Mouse (Mus musculus): ENCODE data around the gene Wfdc2. TPM values are rescaled to one million over a fixed set of nuclear protein-coding genes. Genes with fewer than 3 reads are reported as not detected.
"Not testable (repeated sequence)": the region's sequence is repeated elsewhere in the genome, so short reads cannot be mapped to it uniquely, and the experiment has no call there.

Wfdc2 gene
- polyA plus RNA-seq, 1 experiment from 2014 or later: 0.76 TPM

DNA sequence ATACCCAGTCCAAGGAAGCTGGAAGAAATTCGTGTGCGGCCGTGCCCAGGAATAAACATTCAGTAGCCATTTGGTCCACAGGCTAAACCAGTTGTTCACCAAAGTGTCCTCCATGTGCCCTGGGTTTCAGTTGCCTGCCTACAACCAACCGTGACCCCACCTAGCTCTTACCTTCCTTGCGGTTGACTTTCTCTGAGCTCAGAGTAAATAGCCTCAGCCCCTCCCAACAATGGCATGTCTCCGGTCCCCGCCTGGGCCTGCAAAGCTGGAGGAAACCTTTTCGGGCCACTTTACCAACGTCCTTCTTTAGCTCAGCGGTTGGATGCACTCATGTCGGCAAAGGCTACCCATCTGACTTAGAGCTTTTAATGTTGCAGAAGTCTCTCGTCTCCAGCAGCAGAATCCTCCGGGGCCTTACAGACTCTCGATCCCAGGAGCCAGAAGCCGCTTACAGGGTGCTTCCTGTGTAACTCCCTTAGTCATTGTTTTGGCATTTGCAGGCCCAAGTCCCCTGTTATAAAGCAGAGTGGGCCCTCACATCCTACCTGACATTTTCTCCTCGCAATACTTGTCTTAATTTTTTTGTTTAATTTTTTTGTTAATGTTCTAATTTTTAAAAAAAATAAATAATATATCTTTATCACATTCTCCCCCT lies 3.1 kb upstream of the Wfdc2 start:
- WGBS: 57% methylated on average over 16 of the region's 16 CpGs
- H3K9ac ChIP-seq (replicated peaks; ENCODE audit: low read depth, low read length): no peak overlapping the region
- H3K27ac ChIP-seq (ENCODE audit: low read depth, low read length): no peak overlapping the region
- H3K4me1 ChIP-seq (ENCODE audit: control insufficient read depth, insufficient read depth, low read length): 0 out of 2 replicates have a peak, but pooled peaks cover 6% of the 10 kb centered on the region
- ATAC-seq (ENCODE audit: low read depth): no peak
- no peak overlapping the region for H3K4me3 ChIP-seq (ENCODE audit: low read depth, low read length)
- H3K4me2 ChIP-seq (ENCODE audit: low read depth, low read length): no peak overlapping the region
- H3K9me3 ChIP-seq (ENCODE audit: control insufficient read depth, low read length): no peaks in the 10 kb centered on the region
- H3K36me3 ChIP-seq (ENCODE audit: control insufficient read depth, insufficient read depth, low read length): no peaks in the 10 kb centered on the region
- H3K27me3 ChIP-seq (ENCODE audit: control insufficient read depth, insufficient read depth, low read length): peaks cover 9% of the 10 kb centered on the region; the same call in 1 of the 2 replicates

DNA sequence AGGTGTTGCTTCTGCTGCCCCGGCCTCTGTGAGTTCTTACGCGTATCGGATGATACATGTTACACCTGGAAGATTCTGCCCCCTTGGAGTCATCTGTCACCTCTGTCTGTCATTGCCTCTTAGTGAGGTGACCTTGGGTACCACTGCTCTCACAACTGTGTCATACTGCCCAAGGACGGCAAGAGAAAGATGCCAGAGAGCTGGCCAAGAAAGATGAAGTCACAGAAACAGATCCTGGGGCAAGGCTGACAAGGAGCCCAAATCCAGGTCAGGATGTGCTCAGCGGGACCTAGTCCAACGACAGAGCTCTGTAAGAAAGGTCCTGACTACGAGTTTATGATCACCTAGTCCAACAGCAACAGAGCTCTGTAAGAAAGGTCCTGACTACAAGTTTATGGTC lies 2.1 kb upstream of the Wfdc2 start:
- Histone ChIP-seq H3K27me3 (ENCODE audit: control insufficient read depth, insufficient read depth, low read length) (peaks cover 9% of the 10 kb centered on the region; the same call in 1 of the 2 replicates), H3K4me2 (ENCODE audit: low read depth, low read length) (no peak overlapping the region), H3K4me3 (ENCODE audit: low read depth, low read length) (no peak overlapping the region), H3K9ac (replicated peaks; ENCODE audit: low read depth, low read length) (no peak overlapping the region), H3K36me3 (ENCODE audit: control insufficient read depth, insufficient read depth, low read length) (no peaks in the 10 kb centered on the region), H3K27ac (ENCODE audit: low read depth, low read length) (no peak overlapping the region), H3K9me3 (ENCODE audit: control insufficient read depth, low read length) (no peaks in the 10 kb centered on the region), H3K4me1 (ENCODE audit: control insufficient read depth, insufficient read depth, low read length) (0 out of 2 replicates have a peak, but pooled peaks cover 6% of the 10 kb centered on the region)
- WGBS: 87% methylated on average over 8 of the region's 8 CpGs
- no peak for ATAC-seq (ENCODE audit: low read depth)

DNA sequence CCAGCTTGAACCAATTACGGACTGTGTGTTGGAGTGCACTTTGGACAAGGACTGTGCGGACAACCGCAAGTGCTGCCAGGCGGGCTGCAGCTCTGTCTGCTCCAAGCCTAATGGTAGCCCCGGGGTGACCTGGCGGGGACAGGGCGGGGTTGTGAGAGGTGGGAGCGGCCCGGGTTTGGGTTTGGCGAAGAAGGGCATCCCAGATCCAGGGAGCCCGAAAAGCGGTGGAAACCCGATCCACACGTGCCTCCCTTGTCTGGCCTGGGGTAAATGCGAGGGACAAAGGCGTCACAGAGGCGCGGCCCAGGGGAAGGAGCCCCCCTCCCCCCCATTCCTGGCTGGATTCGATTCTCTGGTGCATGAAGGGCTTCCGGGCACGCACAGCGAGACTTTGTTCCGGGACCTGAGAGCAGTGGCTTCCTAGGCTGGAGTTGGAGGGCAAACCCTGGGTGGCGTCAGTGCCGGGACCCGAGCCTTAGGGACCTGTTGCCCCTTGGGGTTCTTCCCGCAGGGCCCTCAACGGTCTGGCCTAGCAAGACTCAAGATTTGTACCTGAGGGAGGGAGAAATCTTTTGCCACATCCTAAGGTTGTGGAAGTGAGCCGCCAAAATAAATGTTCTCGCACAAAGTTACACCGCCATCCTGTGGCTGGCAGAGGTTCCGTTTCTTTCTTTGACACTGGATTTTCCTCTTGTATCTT lies 1.3 kb downstream of the Wfdc2 start:
- peak overlapping the region; percentile 36 for H3K4me3 ChIP-seq (ENCODE audit: low read depth, low read length)
- H3K27me3 ChIP-seq (ENCODE audit: control insufficient read depth, insufficient read depth, low read length): peaks cover 9% of the 10 kb centered on the region; the same call in 1 of the 2 replicates
- no peak overlapping the region for H3K27ac ChIP-seq (ENCODE audit: low read depth, low read length)
- peak overlapping the region; percentile 87 for H3K4me2 ChIP-seq (ENCODE audit: low read depth, low read length)
- H3K4me1 ChIP-seq (ENCODE audit: control insufficient read depth, insufficient read depth, low read length): 0 out of 2 replicates have a peak, but pooled peaks cover 6% of the 10 kb centered on the region
- H3K9me3 ChIP-seq (ENCODE audit: control insufficient read depth, low read length): no peaks in the 10 kb centered on the region
- peak overlapping the region; percentile 46 for H3K9ac ChIP-seq (replicated peaks; ENCODE audit: low read depth, low read length)
- no peaks in the 10 kb centered on the region for H3K36me3 ChIP-seq (ENCODE audit: control insufficient read depth, insufficient read depth, low read length)
- peak; percentile 46; the same call in 1 of the 2 replicates for ATAC-seq (ENCODE audit: low read depth)
- under 1% methylated on average over 30 of the region's 32 CpGs for WGBS

DNA sequence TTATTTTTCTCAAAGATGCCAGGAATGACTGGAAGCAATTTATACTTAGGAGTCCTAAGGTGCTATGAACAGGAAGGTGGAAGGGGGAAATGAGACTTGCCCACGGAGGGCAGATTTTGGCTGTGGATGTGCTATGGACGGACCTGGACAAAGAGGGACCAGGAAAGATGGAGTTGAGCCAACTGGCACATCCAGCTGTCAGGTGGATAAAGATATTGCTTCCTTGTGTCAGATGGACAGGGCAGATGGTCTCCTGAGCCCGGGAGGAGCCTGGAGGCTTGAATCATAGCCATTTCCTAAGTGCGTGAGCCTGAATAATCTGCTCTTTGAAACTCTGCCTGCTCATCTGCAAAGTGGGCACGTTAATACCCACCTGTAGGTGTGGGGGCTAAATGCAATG lies 2.1 kb downstream of the Wfdc2 start:
- Histone ChIP-seq H3K27ac (ENCODE audit: low read depth, low read length) (no peak overlapping the region), H3K4me1 (ENCODE audit: control insufficient read depth, insufficient read depth, low read length) (0 out of 2 replicates have a peak, but pooled peaks cover 6% of the 10 kb centered on the region), H3K4me3 (ENCODE audit: low read depth, low read length) (no peak overlapping the region), H3K9ac (replicated peaks; ENCODE audit: low read depth, low read length) (no peak overlapping the region), H3K27me3 (ENCODE audit: control insufficient read depth, insufficient read depth, low read length) (peaks cover 9% of the 10 kb centered on the region; the same call in 1 of the 2 replicates), H3K36me3 (ENCODE audit: control insufficient read depth, insufficient read depth, low read length) (no peaks in the 10 kb centered on the region), H3K4me2 (ENCODE audit: low read depth, low read length) (no peak overlapping the region), H3K9me3 (ENCODE audit: control insufficient read depth, low read length) (no peaks in the 10 kb centered on the region)
- WGBS: 67% methylated on average over 5 of the region's 5 CpGs
- no peak for ATAC-seq (ENCODE audit: low read depth)

DNA sequence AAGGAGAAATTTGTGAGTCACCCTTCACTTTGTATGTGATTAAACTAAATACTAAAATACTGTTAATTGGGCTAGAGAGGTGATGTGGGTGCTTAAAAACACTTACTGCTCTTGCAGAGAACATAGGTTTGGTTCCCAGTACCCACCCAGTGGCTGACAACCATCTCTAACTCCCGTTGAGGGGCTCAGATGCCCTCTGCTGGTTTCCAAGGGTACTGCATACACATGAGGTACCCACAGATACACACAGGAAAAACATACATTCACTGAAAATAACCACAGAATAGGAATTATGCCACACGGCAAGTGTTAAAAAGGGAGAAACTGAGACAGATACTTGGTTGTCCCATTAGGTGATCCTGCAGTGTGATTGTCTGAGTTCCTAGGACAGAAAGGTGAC lies 4.8 kb downstream of the Wfdc2 start:
- peaks cover 9% of the 10 kb centered on the region; the same call in 1 of the 2 replicates for H3K27me3 ChIP-seq (ENCODE audit: control insufficient read depth, insufficient read depth, low read length)
- H3K9ac ChIP-seq (replicated peaks; ENCODE audit: low read depth, low read length): no peak overlapping the region
- H3K4me1 ChIP-seq (ENCODE audit: control insufficient read depth, insufficient read depth, low read length): 0 out of 2 replicates have a peak, but pooled peaks cover 6% of the 10 kb centered on the region
- no peaks in the 10 kb centered on the region for H3K36me3 ChIP-seq (ENCODE audit: control insufficient read depth, insufficient read depth, low read length)
- no peak overlapping the region for H3K27ac ChIP-seq (ENCODE audit: low read depth, low read length)
- WGBS: 87% methylated on average over 2 of the region's 2 CpGs
- ATAC-seq (ENCODE audit: low read depth): no peak
- no peak overlapping the region for H3K4me3 ChIP-seq (ENCODE audit: low read depth, low read length)
- no peak overlapping the region for H3K4me2 ChIP-seq (ENCODE audit: low read depth, low read length)
- H3K9me3 ChIP-seq (ENCODE audit: control insufficient read depth, low read length): no peaks in the 10 kb centered on the region

DNA sequence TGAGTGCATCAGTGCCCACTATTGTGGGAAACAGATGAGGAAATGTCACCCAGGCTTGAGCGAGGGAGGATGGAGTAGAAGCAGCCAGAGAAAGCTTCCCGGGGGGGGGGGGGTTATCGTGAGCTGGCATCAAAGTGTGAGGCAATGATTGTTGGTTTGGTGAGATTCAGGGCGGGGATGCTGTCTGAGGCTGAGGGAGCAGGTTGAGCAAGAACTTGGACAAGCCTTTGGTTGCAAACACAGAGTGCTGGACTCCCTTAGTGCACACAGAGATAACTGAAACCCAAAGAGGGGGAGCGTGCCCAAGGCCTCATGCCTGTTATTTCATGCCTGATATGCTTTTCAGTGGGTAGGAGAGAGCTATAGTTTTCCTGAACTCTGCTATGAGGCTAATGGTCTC lies 5.2 kb downstream of the Wfdc2 start:
- no peak overlapping the region for H3K4me3 ChIP-seq (ENCODE audit: low read depth, low read length)
- H3K27ac ChIP-seq (ENCODE audit: low read depth, low read length): no peak overlapping the region
- no peaks in the 10 kb centered on the region for H3K9me3 ChIP-seq (ENCODE audit: control insufficient read depth, low read length)
- no peak overlapping the region for H3K4me2 ChIP-seq (ENCODE audit: low read depth, low read length)
- WGBS: 88% methylated on average over 5 of the region's 5 CpGs
- peaks cover 6% of the 10 kb centered on the region; the same call in 1 of the 2 replicates for H3K27me3 ChIP-seq (ENCODE audit: control insufficient read depth, insufficient read depth, low read length)
- ATAC-seq (ENCODE audit: low read depth): no peak
- 0 out of 2 replicates have a peak, but pooled peaks cover 6% of the 10 kb centered on the region for H3K4me1 ChIP-seq (ENCODE audit: control insufficient read depth, insufficient read depth, low read length)
- no peak overlapping the region for H3K9ac ChIP-seq (replicated peaks; ENCODE audit: low read depth, low read length)
- no peaks in the 10 kb centered on the region for H3K36me3 ChIP-seq (ENCODE audit: control insufficient read depth, insufficient read depth, low read length)

DNA sequence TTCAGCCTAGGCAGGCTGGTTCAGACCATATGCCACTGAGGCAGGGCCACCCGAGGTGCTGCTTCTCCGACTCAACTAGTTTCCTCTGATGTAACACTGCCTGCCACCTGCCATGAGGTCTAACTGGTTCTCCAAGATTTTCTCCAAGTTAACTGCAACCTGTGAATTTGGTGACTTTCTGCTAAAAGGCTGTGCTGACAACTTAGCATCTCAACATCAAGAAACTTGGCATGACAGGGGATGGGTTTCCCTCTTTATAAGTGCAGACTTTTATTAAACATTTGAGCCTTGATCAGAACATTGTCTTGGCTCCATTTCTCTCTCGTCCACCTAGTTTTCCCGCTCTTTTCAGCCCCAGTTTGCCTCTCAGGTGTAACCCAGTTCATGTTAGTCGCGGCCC lies 11.1 kb downstream of the Wfdc2 start, which contains the start of gene Spint3:
Gene Spint3, minus strand, starts transcription at position 101 of the 400 bp plus-strand sequence.
- not testable (repeated sequence) for H3K9ac ChIP-seq (replicated peaks; ENCODE audit: low read depth, low read length); H3K4me3 ChIP-seq (ENCODE audit: low read depth, low read length); H3K9me3 ChIP-seq (ENCODE audit: control insufficient read depth, low read length); H3K36me3 ChIP-seq (ENCODE audit: control insufficient read depth, insufficient read depth, low read length); ATAC-seq (ENCODE audit: low read depth); H3K4me1 ChIP-seq (ENCODE audit: control insufficient read depth, insufficient read depth, low read length); H3K4me2 ChIP-seq (ENCODE audit: low read depth, low read length); H3K27me3 ChIP-seq (ENCODE audit: control insufficient read depth, insufficient read depth, low read length); H3K27ac ChIP-seq (ENCODE audit: low read depth, low read length)
- 87% methylated on average over 6 of the region's 6 CpGs for WGBS

DNA sequence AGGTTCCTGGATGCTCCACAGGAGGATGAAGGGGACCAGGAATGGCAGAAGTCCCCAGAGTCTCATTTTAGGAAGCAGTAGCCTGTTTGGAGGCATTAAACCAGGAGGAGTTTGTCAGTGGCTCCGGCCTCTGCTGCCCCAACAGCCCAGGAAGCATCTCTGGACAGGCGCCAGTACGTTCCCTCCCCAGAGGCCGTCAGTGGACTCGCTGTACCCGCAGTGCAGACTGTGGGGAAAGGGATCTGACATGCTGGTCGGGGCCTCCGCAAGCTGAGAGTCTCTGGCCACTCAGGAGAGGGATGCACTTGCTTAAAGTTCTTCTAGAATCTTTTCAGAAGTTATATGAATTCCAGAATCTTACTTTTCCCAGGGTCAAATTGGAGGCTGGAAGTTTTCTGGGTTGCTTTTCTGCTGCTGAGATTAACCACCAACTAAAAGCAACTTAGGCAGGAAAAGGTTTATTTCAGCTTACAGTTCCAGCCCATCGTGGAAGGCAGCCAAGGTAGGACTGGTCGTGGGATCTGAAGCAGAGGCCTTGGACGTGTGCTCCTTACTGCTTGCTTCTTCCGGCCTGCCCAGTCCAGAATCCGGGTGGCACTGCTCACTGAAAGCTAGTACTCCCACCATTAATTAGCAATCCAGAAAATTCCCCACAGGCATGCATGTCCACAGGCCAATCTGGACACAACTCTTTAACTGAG lies 23.0 kb downstream of the Wfdc2 start, which contains the start of gene Wfdc6a:
Gene Wfdc6a, minus strand, starts transcription at position 423 of the 701 bp plus-strand sequence.
- H3K4me2 ChIP-seq (ENCODE audit: low read depth, low read length); H3K9me3 ChIP-seq (ENCODE audit: control insufficient read depth, low read length); H3K36me3 ChIP-seq (ENCODE audit: control insufficient read depth, insufficient read depth, low read length); H3K27me3 ChIP-seq (ENCODE audit: control insufficient read depth, insufficient read depth, low read length); H3K27ac ChIP-seq (ENCODE audit: low read depth, low read length); H3K4me1 ChIP-seq (ENCODE audit: control insufficient read depth, insufficient read depth, low read length); H3K9ac ChIP-seq (replicated peaks; ENCODE audit: low read depth, low read length); H3K4me3 ChIP-seq (ENCODE audit: low read depth, low read length); ATAC-seq (ENCODE audit: low read depth): not testable (repeated sequence)
- WGBS: 68% methylated on average over 13 of the region's 13 CpGs

All from neural tube, embryonic 14.5 days (tissue).